Mouse (Mus musculus) gastrocnemius, adult 2 months (tissue): ENCODE data around the gene Vdr. TPM values are rescaled to one million over a fixed set of nuclear protein-coding genes. Genes with fewer than 3 reads are reported as not detected.

Experiments used
- DNase-seq: peaks from one replicate; pipeline ENCODE4 v3.0.0; 2022
- H3K27ac ChIP-seq: fragments of 200-600 bp; 2 replicates; pipeline ENCODE4 v1.8.1; 2022; ENCODE audit warnings: mild to moderate bottlenecking
- H3K4me3 ChIP-seq: fragments of 200-600 bp; 2 replicates; pipeline ENCODE4 v1.8.1; 2022; ENCODE audit warnings: mild to moderate bottlenecking, moderate library complexity
- CTCF ChIP-seq: fragments of 200-600 bp; IDR thresholded peaks from 2 replicates; pipeline ENCODE4 v1.8.1; 2022; ENCODE audit warnings: antibody characterized with exemption, mild to moderate bottlenecking, moderate library complexity
- intact Hi-C: fragments of 180-260 bp; cut with DNase I; formaldehyde crosslinking; loops from one replicate; pipeline ENCODE4 v1.15.1; 2025
- total RNA-seq, 2 experiments: library from RNA; stranded (reverse); gene quantifications; 2 replicates each; pipeline ENCODE4 v1.2.3; 2021

The Vdr gene
- total RNA-seq, 2 experiments from 2014 or later: 0.14 TPM; not detected in 1

DNA sequence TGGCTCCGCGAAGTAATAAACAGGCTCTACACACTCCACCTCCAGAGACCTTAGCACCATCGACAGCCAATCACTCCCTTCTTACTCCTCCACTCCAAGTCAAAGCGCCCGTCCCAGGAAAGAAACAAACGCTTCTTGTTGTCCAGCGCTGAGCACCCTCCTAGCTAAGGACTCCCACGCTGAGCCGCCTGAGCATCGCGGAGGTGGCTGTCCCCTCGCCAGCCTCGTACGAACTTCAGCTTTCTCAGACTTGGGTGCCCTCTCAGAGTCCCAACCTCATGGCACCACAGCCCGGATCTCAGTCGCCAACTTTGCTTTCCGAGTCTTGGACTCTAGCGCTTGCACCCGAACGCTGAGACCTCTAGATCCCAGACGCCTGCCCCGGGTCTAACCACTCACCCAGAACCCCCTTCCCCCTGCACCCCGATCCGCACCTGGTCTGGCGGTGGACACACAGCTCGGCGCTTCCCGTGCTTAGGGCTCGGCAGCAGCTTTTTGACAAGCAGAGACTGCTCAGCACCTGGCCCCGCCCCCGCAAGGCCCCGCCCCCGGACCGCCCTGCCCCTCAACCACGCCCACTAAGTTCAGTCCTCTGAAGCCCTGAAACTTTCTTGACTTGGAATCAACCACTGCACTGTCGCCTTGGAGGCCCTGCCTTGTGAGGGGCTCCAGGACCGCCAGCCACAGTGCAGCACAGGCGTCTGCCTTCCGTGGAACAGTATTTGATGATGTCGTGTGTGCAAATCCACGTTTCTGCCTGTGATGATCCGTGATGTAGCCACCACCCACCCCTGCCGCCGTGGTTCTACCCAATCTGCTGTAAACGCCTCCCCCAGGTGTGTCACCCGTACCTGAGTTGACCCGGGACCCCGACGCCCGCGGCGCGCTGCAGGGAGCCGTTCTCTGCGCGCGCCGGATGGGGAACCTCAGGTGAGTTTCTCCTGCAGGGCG is 2.4 kb downstream of the Vdr start:
- intact Hi-C loops: no loop called here
- Histone ChIP-seq H3K27ac (0 out of 2 replicates have a peak overlapping the region, but pooled peaks have one; percentile 28), H3K4me3 (peak overlapping the region; percentile 71)
- no peak for TF ChIP-seq CTCF
- DNase-seq: peak; percentile 63

DNA sequence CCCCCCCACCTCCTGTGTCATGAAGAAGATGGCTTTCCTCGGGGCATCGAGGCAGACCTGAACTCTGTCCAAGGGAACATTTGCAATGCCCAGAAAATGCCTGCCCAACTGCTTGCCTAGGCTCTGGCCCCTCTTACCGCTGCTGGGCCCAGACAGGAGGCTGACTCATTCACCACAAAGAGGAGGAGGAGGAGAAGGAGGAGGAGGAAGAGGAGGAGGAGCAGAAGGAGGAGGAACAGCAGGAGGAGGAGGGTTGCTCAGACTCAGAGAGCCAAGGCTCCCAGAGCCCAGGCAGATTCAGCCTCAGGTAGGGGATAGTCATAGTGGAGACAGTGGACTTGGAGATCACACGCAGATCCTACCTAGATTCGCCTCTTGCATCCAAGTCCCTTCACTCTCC is 3.2 kb downstream of the Vdr start:
- DNase-seq: no peak
- Histone ChIP-seq H3K27ac (no peak overlapping the region), H3K4me3 (peak overlapping the region; percentile 71)
- intact Hi-C loops: no loop called here
- TF ChIP-seq CTCF: no peak

DNA sequence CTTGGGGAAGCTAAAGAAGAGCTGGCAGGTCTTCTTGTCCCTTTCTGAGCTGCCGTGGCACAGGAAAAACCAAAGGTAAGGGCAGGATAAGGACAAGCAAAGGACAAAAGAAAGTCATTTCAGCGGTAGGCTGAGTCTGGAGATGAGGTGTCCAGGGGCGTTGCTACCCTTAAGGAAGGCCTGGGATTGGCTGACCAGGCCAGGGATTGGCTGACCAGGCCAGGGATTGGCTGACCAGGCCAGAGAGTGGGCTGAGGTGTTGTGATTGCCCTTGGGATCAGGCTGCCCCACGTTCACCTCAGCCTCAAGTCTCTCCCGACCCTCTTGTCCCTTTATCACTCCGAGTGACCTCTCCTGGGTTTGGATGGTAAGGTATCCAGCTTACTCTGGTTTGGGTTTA is 5.1 kb downstream of the Vdr start:
- Histone ChIP-seq H3K4me3 (no peak overlapping the region), H3K27ac (no peak overlapping the region)
- DNase-seq: no peak
- TF ChIP-seq CTCF: no peak
- intact Hi-C loops: no loop called here

- intact Hi-C loops: no loop called here
- no peak overlapping the region for H3K27ac ChIP-seq
- H3K4me3 ChIP-seq: no peak overlapping the region
- no peak for DNase-seq
- no peak for TF ChIP-seq CTCF
Measured at GRCm38 (mm10) chr15:97904339-97904991, 6.0 kb downstream of the Vdr start.

DNA sequence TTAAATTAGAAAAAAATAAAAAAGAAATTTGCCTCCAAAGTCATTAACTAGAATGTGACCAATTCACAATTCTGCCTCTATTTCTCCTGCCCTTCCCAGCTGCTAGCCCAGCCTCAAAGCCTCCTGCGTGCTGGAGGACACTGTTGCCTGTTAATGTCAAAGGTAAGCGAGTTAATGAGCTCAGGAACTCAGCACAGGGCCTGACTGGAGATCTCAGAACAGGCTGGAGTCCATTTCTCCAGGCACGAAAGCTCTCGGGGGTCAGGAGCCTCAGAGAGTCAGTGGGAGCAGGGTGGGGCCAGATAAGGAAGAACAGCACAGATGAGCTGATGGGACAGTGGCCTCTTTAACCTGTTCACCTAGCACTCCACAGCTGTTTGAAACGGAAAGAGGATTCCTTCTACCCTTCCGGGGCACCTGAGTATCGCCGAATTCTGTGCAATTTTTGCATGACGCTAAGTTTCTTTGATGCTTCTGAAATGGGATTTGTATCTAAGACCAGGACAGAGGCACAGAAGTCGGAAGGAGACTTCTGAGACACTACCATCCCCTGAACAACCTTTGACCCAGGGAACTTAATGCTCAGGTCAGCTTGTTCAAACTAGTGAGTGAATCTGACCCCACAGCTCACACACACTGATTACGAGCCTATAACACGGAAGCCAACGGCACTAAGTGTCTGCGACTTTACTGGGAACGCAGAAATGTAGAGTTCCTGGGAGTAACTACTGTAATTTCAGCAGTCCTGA is 7.0 kb downstream of the Vdr start:
- no peak for TF ChIP-seq CTCF

DNA sequence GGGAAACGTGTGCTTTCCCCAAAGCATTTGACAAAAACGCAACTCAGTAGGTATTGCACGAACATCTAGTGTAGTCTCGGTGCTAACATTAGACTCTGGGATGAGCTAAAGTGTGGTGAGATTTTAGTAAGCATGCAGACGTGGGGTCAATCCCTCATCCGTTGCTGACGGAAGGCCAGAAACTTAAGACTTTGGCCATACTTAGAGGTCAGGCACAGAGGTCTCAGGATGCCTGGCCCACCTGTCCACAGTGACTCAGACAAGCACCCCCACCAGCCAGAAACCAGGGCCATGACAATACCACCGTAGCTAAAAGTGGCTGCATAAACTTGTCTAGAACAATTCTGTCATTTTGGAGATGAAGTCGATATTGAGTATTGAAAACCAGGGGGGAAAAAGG is 9.4 kb downstream of the Vdr start:
- no peak overlapping the region for H3K4me3 ChIP-seq
- DNase-seq: no peak
- intact Hi-C loops: no loop called here
- no peak for TF ChIP-seq CTCF
- no peak overlapping the region for H3K27ac ChIP-seq

More for the DNA sequence above, 7.0 kb downstream of the Vdr start:
- no peak overlapping the region for H3K27ac ChIP-seq
- no peak for DNase-seq
- H3K4me3 ChIP-seq: no peak overlapping the region
- intact Hi-C loops: no loop called here

DNA sequence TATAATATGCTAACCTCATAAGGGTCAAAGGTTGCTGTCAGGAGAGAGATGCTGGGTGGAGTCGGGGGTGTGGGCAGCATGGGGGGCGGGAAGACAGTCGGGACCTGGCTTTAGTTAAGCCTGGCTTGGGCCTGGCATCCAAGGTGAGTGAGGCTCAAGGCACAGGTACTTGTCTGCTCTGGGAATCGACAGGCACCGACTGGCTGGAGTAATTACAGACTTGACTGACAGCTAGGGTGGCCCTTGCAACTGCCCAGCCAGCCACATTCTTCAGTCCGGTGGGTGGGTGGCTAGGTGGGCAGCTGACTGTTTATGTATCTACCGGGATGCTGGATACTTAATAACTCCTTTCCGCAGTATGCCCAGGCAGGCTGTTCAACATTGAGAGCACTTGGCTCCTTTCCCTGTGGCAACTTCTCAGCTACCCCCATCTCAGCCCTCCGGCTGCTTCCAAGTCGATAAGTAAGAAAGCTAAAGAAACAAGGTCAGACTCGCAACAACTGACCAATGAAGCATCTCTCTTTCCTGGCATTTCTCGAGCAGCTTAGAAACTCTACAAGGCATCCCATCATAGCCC is 10.0 kb downstream of the Vdr start:
- no peak overlapping the region for H3K27ac ChIP-seq
- no peak overlapping the region for H3K4me3 ChIP-seq
- TF ChIP-seq CTCF: no peak
- DNase-seq: no peak
- intact Hi-C loops: no loop called here

GRCm38 (mm10) chr15:97899714-97900113 is 10.7 kb downstream of the Vdr start:
- intact Hi-C loops: no loop called here
- no peak overlapping the region for H3K4me3 ChIP-seq
- no peak for TF ChIP-seq CTCF
- H3K27ac ChIP-seq: no peak overlapping the region
- DNase-seq: no peak

- DNase-seq: no peak
- no peak for TF ChIP-seq CTCF
- intact Hi-C loops: no loop called here
- Histone ChIP-seq H3K4me3 (no peak overlapping the region), H3K27ac (no peak overlapping the region)
Measured at GRCm38 (mm10) chr15:97898791-97899190, 11.6 kb downstream of the Vdr start.

- TF ChIP-seq CTCF: no peak
- intact Hi-C loops: no loop called here
- no peak overlapping the region for H3K27ac ChIP-seq
- no peak overlapping the region for H3K4me3 ChIP-seq
- no peak for DNase-seq
Measured at GRCm38 (mm10) chr15:97896861-97897654, 13.4 kb downstream of the Vdr start.

- TF ChIP-seq CTCF: no peak
- DNase-seq: no peak
- H3K4me3 ChIP-seq: no peak overlapping the region
- intact Hi-C loops: no loop called here
- no peak overlapping the region for H3K27ac ChIP-seq
Measured at GRCm38 (mm10) chr15:97896347-97896746, 14.1 kb downstream of the Vdr start.

DNA sequence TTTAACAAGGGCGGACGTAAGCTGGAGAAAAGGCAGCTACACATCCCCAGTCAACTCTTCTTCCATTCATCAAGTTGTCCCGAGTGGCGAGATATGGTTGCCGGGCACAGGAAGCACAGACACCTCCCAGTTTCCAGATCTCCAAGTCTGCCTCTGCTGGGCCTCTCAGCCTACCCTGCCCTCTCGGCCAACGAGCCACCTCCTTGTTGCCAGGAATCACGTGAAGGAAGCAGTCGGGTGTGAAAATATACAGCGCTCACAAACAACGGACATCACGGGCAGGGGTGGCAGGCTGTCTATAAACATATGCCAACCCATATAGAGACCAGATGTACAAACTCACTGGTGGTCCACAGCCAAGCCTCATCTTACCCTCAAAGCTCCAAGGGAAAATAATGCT is 14.6 kb downstream of the Vdr start:
- intact Hi-C loops: no loop called here
- H3K27ac ChIP-seq: no peak overlapping the region
- no peak for DNase-seq
- H3K4me3 ChIP-seq: no peak overlapping the region
- TF ChIP-seq CTCF: no peak
